Mouse (Mus musculus): ENCODE measurements around the gene Pdlim4.

- TF ChIP-seq CTCF (IDR thresholded peaks at IDR 0.05; ENCODE audit: low read depth) (no peak), EP300 (optimal IDR thresholded peaks at IDR 0.05) (no peak)
Observed at GRCm38 (mm10) chr11:54007717-54008116, 61.1 kb downstream of the Pdlim4 start.

All from stomach, postnatal 0 days (tissue).